Mouse (Mus musculus): Measurements from ENCODE around the gene Enox2. TPM values are rescaled to one million over a fixed set of nuclear protein-coding genes. Genes with fewer than 3 reads are reported as not detected.
A peak's percentile ranks its signal among the peaks of the same experiment; 100 is the strongest.

The Enox2 gene
- polyA plus RNA-seq (2015; fragmentation: Nextera tagmentation; extraction: Ambion mirVana), result 4.9 and 6.4 TPM in 2 replicates

DNA sequence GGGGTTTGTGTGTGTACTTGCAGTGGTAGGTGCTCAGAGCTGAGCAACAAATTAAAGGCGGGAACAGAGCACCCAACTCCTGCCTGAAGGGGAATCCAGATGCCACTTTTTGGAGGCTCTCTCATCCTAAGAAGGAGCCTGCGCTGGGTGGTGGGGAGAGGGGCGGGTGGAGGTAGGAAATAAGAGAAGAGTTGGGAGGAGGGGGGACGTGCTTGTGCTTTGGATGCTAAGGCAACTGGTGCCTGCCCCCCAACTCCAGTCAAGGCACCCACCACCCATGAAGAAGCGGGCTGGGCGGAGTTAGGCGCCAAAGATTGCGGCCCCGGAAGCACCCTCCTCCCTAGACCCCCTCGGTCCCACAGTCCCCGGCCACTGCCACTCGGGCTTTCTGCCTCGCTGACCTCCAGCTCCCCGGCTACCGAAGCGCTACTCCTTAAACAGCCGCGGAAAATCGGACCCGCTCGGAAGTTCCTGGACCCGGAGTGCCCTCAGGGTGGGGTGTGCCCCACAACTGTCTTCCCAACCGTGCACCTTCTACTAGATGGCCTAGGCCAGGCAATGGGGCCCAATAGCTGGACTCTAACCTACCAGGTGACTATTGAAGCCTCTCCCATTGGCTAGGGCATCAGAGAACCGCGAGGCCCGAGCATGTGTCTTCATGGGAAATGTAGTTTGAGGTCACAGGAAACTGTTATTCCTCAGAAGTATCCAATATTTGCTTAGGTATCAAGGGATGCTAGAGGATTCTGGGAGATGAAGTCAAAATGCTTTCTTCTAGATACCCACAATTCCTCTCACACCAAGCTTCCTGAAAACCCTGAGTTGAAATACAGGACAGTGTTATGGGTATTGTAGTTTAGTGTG lies at the start of gene Enox2:
TSS of gene Enox2 (minus strand) at position 560 of the 864 bp plus-strand sequence.
- Histone ChIP-seq H3K4me1 (replicated peaks) (no peaks in the 10 kb centered on the region), H3K36me3 (no peaks in the 10 kb centered on the region), H3K9me3 (replicated peaks) (no peaks in the 10 kb centered on the region), H3K4me2 (peak within 1 kb of the TSS; percentile 64), H3K9ac (peak within 1 kb of the TSS; percentile 64), H3K4me3 (peak within 1 kb of the TSS; percentile 66), H3K27ac (peak within 1 kb of the TSS; percentile 70), H3K27me3 (no peaks in the 10 kb centered on the region)
- ATAC-seq (replicated peaks; ENCODE audit: insufficient number of reproducible peaks, insufficient read depth, low FRiP score, low read depth), result peak; percentile 100
- WGBS, result 12% methylated on average over 26 of the region's 26 CpGs

DNA sequence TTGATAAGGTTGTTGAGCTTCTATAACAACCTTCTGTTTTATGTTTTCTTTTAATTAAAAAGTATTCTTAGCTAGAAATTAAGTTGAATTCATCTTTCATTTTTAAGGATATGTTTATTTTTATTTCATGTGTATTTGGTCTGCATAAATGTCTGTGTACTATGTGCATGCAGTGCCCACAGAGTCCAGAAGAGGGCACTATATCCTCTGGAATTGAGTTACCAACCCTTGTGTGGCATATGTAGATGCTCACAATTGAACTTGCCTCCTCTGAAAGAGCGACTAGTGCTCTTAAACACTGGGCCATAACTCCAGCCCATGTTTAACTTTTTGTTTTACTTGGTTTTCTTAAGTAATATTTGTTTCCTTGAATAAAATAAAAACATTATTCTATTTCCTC lies 21.4 kb upstream of the Enox2 start:
- no peaks in the 10 kb centered on the region for H3K4me1 ChIP-seq (replicated peaks)
- 59% methylated on average over 1 of the region's 1 CpGs for WGBS
- no peak overlapping the region for H3K9ac ChIP-seq
- H3K27me3 ChIP-seq, result no peaks in the 10 kb centered on the region
- no peaks in the 10 kb centered on the region for H3K9me3 ChIP-seq (replicated peaks)
- no peaks in the 10 kb centered on the region for H3K36me3 ChIP-seq
- H3K4me3 ChIP-seq, result no peak overlapping the region
- H3K27ac ChIP-seq, result no peak overlapping the region
- ATAC-seq (replicated peaks; ENCODE audit: insufficient number of reproducible peaks, insufficient read depth, low FRiP score, low read depth), result no peak
- H3K4me2 ChIP-seq, result no peak overlapping the region

DNA sequence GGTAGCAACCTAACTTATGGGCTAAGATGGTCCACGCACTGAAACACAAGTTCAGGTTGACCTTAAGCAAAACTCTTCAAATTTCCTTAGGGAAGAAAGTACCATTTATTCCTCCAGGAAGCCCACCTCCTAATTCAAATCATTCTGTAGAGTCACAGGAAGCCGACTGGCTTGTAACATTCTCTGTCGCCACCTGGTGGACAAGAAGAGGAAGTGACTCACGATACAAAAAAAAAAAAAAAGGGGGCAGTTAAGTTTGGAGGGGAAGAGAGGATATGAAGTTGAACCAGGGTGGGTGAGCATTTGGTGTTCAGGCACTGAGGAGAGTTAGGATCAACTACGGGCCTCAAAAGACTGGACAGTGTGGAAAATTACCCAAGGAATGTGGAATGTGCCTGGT lies 18.6 kb upstream of the Enox2 start:
- Histone ChIP-seq H3K9me3 (replicated peaks) (no peaks in the 10 kb centered on the region), H3K27me3 (no peaks in the 10 kb centered on the region), H3K4me1 (replicated peaks) (no peaks in the 10 kb centered on the region), H3K36me3 (no peaks in the 10 kb centered on the region), H3K4me2 (no peak overlapping the region), H3K4me3 (no peak overlapping the region), H3K27ac (no peak overlapping the region), H3K9ac (no peak overlapping the region)
- ATAC-seq (replicated peaks; ENCODE audit: insufficient number of reproducible peaks, insufficient read depth, low FRiP score, low read depth), result no peak
- WGBS, result 10% methylated on average over 5 of the region's 5 CpGs

DNA sequence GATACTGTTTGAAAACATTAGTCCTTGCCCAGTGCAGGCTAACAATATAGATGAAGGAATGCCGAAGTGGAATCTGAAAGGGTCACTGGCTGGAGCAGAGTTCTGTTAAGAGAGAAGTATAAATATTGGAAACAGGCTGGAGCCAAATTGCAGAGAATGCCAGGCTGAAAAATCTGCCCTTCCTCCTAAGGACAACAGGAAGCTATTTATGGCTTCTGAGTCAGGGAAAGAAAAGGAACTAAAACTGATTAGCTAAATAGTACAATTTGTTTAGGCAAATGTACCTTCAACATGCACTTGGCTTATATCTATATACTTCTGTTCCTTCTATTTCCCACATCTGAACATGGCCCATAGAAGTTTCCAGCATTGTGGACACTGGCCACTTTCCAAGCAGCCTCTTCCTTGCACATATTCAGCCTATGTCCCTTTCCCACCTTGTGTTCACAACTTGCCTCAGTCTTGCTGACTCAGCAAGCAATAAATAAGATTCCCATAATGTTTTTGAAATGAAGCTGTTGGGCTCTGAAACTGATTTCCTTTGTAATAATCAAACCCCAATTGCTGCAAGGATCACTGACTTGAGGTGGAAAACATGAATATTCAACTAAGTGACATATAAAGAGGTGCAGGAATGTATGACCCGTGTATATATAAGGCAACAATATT lies 8.0 kb downstream of the Enox2 start:
- ATAC-seq (replicated peaks; ENCODE audit: insufficient number of reproducible peaks, insufficient read depth, low FRiP score, low read depth), result no peak

DNA sequence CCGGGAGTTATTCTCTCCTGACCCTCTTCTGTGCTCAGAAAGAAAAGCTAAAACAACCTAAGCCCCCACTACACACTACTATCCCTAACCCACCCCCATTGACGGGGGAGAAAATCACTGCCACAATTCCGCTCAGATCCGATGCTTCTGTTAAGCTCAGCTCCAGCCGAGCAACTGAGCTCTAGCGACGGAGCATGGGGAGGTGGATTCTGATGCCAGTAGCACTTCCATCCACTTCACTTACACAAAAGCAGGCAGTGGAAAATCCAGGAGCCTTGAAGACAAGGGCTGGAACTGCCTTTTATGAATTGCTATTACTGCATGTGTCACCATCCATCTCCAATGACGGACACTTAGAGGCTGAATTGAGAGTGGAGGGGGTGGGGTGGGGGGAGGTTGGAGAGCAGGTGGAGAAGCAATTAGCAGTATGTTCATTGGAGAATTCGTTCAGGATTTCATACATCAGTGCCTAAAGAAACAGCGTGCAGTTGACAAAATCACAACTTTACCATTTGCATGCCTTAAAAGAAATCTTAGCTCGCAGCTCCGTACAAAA lies 14.5 kb downstream of the Enox2 start:
- 68% methylated on average over 12 of the region's 12 CpGs for WGBS
- no peaks in the 10 kb centered on the region for H3K9me3 ChIP-seq (replicated peaks)
- no peak for ATAC-seq (replicated peaks; ENCODE audit: insufficient number of reproducible peaks, insufficient read depth, low FRiP score, low read depth)
- no peak overlapping the region for H3K4me2 ChIP-seq
- no peaks in the 10 kb centered on the region for H3K36me3 ChIP-seq
- no peaks in the 10 kb centered on the region for H3K4me1 ChIP-seq (replicated peaks)
- H3K27ac ChIP-seq, result no peak overlapping the region
- no peaks in the 10 kb centered on the region for H3K27me3 ChIP-seq
- no peak overlapping the region for H3K9ac ChIP-seq
- H3K4me3 ChIP-seq, result no peak overlapping the region

More for the DNA sequence above, 8.0 kb downstream of the Enox2 start:
- no peaks in the 10 kb centered on the region for H3K36me3 ChIP-seq
- 65% methylated on average over 2 of the region's 2 CpGs for WGBS
- H3K4me1 ChIP-seq (replicated peaks), result no peaks in the 10 kb centered on the region
- no peak overlapping the region for H3K4me3 ChIP-seq
- H3K9me3 ChIP-seq (replicated peaks), result no peaks in the 10 kb centered on the region
- H3K9ac ChIP-seq, result no peak overlapping the region
- H3K4me2 ChIP-seq, result no peak overlapping the region
- 0 out of 2 replicates have a peak overlapping the region, but pooled peaks have one; percentile 9 for H3K27ac ChIP-seq
- H3K27me3 ChIP-seq, result no peaks in the 10 kb centered on the region

DNA sequence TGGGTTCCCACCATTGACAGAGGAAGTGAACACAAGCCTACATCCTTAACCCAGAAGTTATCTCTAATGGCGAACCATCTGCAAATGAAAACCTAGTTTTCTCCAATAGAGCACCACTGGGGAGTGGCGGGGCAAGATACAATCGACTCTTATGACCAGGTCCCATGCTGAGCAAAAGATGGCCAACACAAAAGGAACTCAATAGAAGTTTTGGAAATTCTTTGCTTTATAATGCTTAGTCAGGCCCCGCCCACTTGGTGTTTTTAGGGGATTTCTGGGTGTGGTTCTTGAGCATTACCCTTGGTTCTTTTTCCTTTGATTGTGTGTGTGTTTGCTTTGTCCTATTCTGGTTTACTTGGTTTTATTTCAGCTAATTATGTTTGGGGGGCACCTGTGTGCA lies 37.2 kb downstream of the Enox2 start:
- Histone ChIP-seq H3K36me3 (no peaks in the 10 kb centered on the region), H3K27ac (no peak overlapping the region), H3K4me3 (no peak overlapping the region), H3K4me1 (replicated peaks) (no peaks in the 10 kb centered on the region), H3K9ac (no peak overlapping the region), H3K27me3 (no peaks in the 10 kb centered on the region), H3K9me3 (replicated peaks) (no peaks in the 10 kb centered on the region), H3K4me2 (no peak overlapping the region)
- WGBS, result 83% methylated on average over 4 of the region's 4 CpGs
- ATAC-seq (replicated peaks; ENCODE audit: insufficient number of reproducible peaks, insufficient read depth, low FRiP score, low read depth), result no peak

DNA sequence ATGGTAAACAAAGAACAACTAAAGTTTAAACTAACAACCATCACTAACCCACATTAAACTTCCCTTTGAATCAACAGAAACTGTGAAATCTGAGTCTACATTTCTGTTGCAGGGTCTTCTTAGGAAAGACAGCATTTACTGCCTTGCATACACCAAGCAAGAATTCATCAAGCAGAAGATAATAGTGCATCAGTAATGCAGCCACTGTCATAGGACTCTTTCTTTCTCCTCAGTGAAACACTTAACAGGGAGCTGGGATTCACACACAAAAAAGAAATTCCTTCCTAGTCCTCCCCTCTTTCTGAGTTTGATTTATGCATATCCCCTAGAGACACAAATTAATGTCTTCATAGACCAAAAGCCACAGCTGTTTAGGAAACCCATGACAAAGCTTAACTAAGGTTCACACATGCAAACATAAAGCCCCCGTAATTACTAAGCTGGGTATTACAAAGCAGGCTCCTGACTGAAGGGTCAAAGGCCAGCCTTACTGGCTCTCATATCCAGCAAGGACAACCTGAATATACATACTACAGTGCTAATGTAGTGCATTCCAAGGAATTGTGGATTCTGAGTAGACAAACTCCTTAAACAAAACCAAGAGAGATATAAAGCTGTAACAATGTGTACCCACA lies 62.1 kb downstream of the Enox2 start:
- no peak for ATAC-seq (replicated peaks; ENCODE audit: insufficient number of reproducible peaks, insufficient read depth, low FRiP score, low read depth)
- Histone ChIP-seq H3K4me1 (replicated peaks) (no peaks in the 10 kb centered on the region), H3K27ac (no peak overlapping the region), H3K4me3 (no peak overlapping the region), H3K27me3 (no peaks in the 10 kb centered on the region), H3K36me3 (no peaks in the 10 kb centered on the region), H3K4me2 (no peak overlapping the region), H3K9me3 (replicated peaks) (no peaks in the 10 kb centered on the region), H3K9ac (no peak overlapping the region)
- WGBS, result 68% methylated on average over 1 of the region's 1 CpGs

DNA sequence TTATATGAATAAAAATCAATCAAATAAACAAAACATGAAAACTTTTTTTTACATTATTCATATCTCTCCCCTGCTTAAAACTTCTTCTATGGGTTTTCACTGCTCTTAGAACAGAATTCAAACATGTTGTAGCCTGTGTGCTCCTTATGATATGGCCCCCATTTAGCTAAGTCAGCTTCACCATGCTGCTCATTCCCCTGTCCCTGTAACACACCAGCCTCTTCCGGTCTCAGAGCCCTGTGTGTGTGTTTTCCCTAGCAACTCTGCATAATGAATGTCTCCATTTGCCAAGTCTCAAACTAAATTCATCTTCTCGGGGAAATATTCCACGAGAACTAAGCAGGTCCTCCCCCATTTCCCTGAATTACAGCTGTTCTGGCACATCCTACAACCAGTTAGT lies 71.6 kb downstream of the Enox2 start:
- H3K36me3 ChIP-seq, result no peaks in the 10 kb centered on the region
- H3K27ac ChIP-seq, result no peak overlapping the region
- WGBS, result 65% methylated on average over 3 of the region's 3 CpGs
- H3K9me3 ChIP-seq (replicated peaks), result no peaks in the 10 kb centered on the region
- no peak for ATAC-seq (replicated peaks; ENCODE audit: insufficient number of reproducible peaks, insufficient read depth, low FRiP score, low read depth)
- no peaks in the 10 kb centered on the region for H3K4me1 ChIP-seq (replicated peaks)
- no peaks in the 10 kb centered on the region for H3K27me3 ChIP-seq
- no peak overlapping the region for H3K4me2 ChIP-seq
- H3K9ac ChIP-seq, result no peak overlapping the region
- H3K4me3 ChIP-seq, result no peak overlapping the region

DNA sequence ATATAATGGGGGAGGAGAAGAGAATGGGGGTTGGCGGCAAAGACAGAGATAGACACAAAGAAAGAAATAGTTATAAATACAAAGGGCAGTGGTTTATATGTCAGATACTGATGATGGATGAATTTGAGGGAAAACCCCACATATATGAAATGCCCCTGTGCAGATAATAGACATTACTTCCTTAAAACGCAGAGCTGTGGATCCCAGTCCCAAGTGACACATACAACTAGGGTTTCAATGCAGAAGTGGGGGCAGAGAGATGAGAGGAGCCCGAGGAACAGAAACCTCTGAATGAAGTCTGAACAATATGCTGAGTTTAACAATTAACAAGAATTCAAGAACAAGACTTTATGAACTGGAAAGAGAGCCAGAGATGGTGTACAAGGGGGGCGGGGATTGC lies 91.7 kb downstream of the Enox2 start:
- 76% methylated on average over 4 of the region's 4 CpGs for WGBS
- Histone ChIP-seq H3K27me3 (no peaks in the 10 kb centered on the region), H3K27ac (no peak overlapping the region), H3K4me3 (no peak overlapping the region), H3K4me2 (no peak overlapping the region), H3K9me3 (replicated peaks) (no peaks in the 10 kb centered on the region), H3K36me3 (no peaks in the 10 kb centered on the region), H3K9ac (no peak overlapping the region), H3K4me1 (replicated peaks) (no peaks in the 10 kb centered on the region)
- no peak for ATAC-seq (replicated peaks; ENCODE audit: insufficient number of reproducible peaks, insufficient read depth, low FRiP score, low read depth)

DNA sequence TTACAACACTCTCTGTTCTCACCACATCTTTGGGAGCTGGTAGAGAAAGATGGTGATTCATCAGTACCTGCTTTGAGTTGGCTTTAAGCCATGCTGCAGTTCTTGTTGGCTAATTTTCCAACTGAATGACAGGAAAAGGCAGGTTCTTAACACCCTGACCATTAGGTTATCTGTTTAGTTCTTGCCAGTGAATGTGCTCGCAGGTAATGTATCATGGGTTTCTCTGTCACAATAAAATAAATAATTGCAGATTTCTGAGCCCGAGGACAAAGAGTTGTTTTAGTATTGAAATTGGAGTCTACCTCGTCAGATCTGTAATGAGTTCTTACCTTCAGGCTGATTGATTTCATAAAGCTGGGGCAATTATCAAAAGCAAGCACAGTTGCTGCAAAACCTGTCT lies 106.9 kb downstream of the Enox2 start:
- WGBS, result 71% methylated on average over 3 of the region's 3 CpGs
- Histone ChIP-seq H3K27ac (no peak overlapping the region), H3K9me3 (replicated peaks) (no peaks in the 10 kb centered on the region), H3K27me3 (no peaks in the 10 kb centered on the region), H3K4me3 (no peak overlapping the region), H3K4me2 (no peak overlapping the region), H3K9ac (no peak overlapping the region), H3K4me1 (replicated peaks) (no peaks in the 10 kb centered on the region), H3K36me3 (no peaks in the 10 kb centered on the region)
- no peak for ATAC-seq (replicated peaks; ENCODE audit: insufficient number of reproducible peaks, insufficient read depth, low FRiP score, low read depth)

DNA sequence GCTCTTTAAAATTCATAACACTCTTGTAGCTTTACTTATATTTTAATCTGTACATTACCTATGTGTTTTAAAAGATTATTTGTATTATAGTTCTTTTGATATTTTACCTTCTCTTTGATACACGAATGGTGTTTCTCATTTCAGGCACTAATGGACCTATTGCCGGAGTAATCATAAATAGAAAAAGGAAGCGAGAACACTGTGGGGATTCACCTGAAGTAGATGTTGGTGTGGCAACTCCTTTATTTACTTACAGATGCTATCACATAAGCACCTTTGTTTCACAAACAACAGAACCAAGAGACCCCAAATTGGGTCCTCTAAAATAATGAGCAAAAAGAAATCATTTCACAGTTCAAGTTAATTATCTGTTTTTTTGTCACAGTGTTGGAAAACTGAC lies 109.4 kb downstream of the Enox2 start:
- H3K4me1 ChIP-seq (replicated peaks), result no peaks in the 10 kb centered on the region
- no peak overlapping the region for H3K27ac ChIP-seq
- H3K4me2 ChIP-seq, result no peak overlapping the region
- no peaks in the 10 kb centered on the region for H3K27me3 ChIP-seq
- H3K4me3 ChIP-seq, result no peak overlapping the region
- WGBS, result 84% methylated on average over 3 of the region's 3 CpGs
- no peak for ATAC-seq (replicated peaks; ENCODE audit: insufficient number of reproducible peaks, insufficient read depth, low FRiP score, low read depth)
- H3K36me3 ChIP-seq, result no peaks in the 10 kb centered on the region
- no peak overlapping the region for H3K9ac ChIP-seq
- H3K9me3 ChIP-seq (replicated peaks), result no peaks in the 10 kb centered on the region

Measured in heart, embryonic 15.5 days (tissue).